Mouse (Mus musculus) MEL (cell line): ENCODE results near the gene Baiap3. TPM values are rescaled to one million over a fixed set of nuclear protein-coding genes. Genes with fewer than 3 reads are reported as not detected.
"Not testable (repeated sequence)": the region's sequence is repeated elsewhere in the genome, so short reads cannot be mapped to it uniquely, and the experiment has no call there.

Experiments
- DNase-seq: peaks from one replicate; pipeline ENCODE4 v3.0.0; 2011; ENCODE audit warnings: low read depth, low spot score
- H3K27ac ChIP-seq: 2 replicates; pipeline ENCODE4 v1.5.1; 2012; ENCODE audit warnings: low read depth, mild to moderate bottlenecking, control low read depth, low read length, moderate library complexity; ENCODE audit not compliant: control insufficient read depth
- H3K27me3 ChIP-seq, 2 experiments: fragments of 150-350 bp in 1 of 2; sonication (generic) in 1 of 2; 2 replicates each; pipeline ENCODE4 v1.6.1; 2012; ENCODE audit warnings: low read length in 2 of 2, mild to moderate bottlenecking in 2 of 2, improper control_type of control experiment in 1 of 2, moderate library complexity in 1 of 2; ENCODE audit not compliant: insufficient read depth in 2 of 2, control insufficient read depth in 1 of 2
- H3K36me3 ChIP-seq, 2 experiments: 2 replicates each; pipeline ENCODE4 v1.6.1; 2012 to 2014; ENCODE audit warnings: low read length in 2 of 2, improper control_type of control experiment in 1 of 2, inconsistent platforms in 1 of 2, mild to moderate bottlenecking in 1 of 2; ENCODE audit not compliant: insufficient read depth in 2 of 2, control insufficient read depth in 1 of 2
- H3K4me1 ChIP-seq, 2 experiments: fragments of 150-350 bp in 1 of 2; sonication (generic) in 1 of 2; 2 replicates each; pipeline ENCODE4 v1.6.1; 2012; ENCODE audit warnings: low read length in 2 of 2, improper control_type of control experiment in 1 of 2, mild to moderate bottlenecking in 1 of 2; ENCODE audit not compliant: insufficient read depth in 2 of 2, control insufficient read depth in 1 of 2
- H3K4me3 ChIP-seq, 2 experiments: fragments of 150-350 bp in 1 of 2; sonication (generic) in 1 of 2; 2 replicates each; pipeline ENCODE4 v1.5.1; 2012; ENCODE audit warnings: low read depth in 2 of 2, low read length in 2 of 2, mild to moderate bottlenecking in 2 of 2, moderate library complexity in 2 of 2, control low read depth in 1 of 2, improper control_type of control experiment in 1 of 2; ENCODE audit not compliant: control insufficient read depth in 1 of 2, insufficient read depth in 1 of 2
- H3K79me2 ChIP-seq: 2 replicates; pipeline ENCODE4 v1.6.1; 2012; ENCODE audit warnings: mild to moderate bottlenecking, low read length, moderate library complexity; ENCODE audit not compliant: control insufficient read depth, poor library complexity, insufficient read depth
- H3K9ac ChIP-seq: 2 replicates; pipeline ENCODE4 v1.6.1; 2012; ENCODE audit warnings: low read depth, mild to moderate bottlenecking, control low read depth, low read length, moderate library complexity; ENCODE audit not compliant: control insufficient read depth, poor library complexity, severe bottlenecking
- H3K9me3 ChIP-seq: fragments of 150-350 bp; sonication (generic); replicated peaks from 2 replicates; pipeline ENCODE4 v1.6.1; 2012; ENCODE audit warnings: mild to moderate bottlenecking, low read length, improper control_type of control experiment, moderate library complexity; ENCODE audit not compliant: insufficient read depth
- CHD1 ChIP-seq: IDR thresholded peaks from 2 replicates; pipeline ENCODE4 v1.6.1; 2012; ENCODE audit warnings: low read depth, mild to moderate bottlenecking, inconsistent platforms, low read length, improper control_type of control experiment
- CHD2 ChIP-seq: IDR thresholded peaks from 2 replicates; pipeline ENCODE4 v1.6.1; 2011; ENCODE audit warnings: low read length, improper control_type of control experiment
- CTCF ChIP-seq, 3 experiments: IDR thresholded peaks in 2 of 3; conservative IDR thresholded peaks in 1 of 3; 2 replicates each; pipeline ENCODE4 v1.5.1; 2011 to 2012; ENCODE audit warnings: low read length in 3 of 3, low read depth in 2 of 3, mild to moderate bottlenecking in 2 of 3, improper control_type of control experiment in 1 of 3, inconsistent platforms in 1 of 3, mixed read lengths in 1 of 3, moderate library complexity in 1 of 3; ENCODE audit not compliant: control insufficient read depth in 1 of 3, insufficient read depth in 1 of 3, poor library complexity in 1 of 3, severe bottlenecking in 1 of 3
- HCFC1 ChIP-seq: IDR thresholded peaks from 2 replicates; pipeline ENCODE4 v1.6.1; 2012; ENCODE audit warnings: low read depth, mild to moderate bottlenecking, inconsistent platforms, low read length, improper control_type of control experiment, moderate library complexity
- JUND ChIP-seq: IDR thresholded peaks from 2 replicates; pipeline ENCODE4 v1.6.1; 2011; ENCODE audit warnings: low read depth, mild to moderate bottlenecking, improper control_type of control experiment, low read length
- KAT2A ChIP-seq: conservative IDR thresholded peaks from 2 replicates; pipeline ENCODE4 v1.6.1; 2012; ENCODE audit warnings: low read depth, low read length, improper control_type of control experiment, inconsistent platforms
- MAFK ChIP-seq: IDR thresholded peaks from 2 replicates; pipeline ENCODE4 v1.6.1; 2011; ENCODE audit warnings: low read depth, mild to moderate bottlenecking, low read length, improper control_type of control experiment, borderline replicate concordance
- MAZ ChIP-seq: IDR thresholded peaks from 2 replicates; pipeline ENCODE4 v1.6.1; 2012; ENCODE audit warnings: low read depth, mild to moderate bottlenecking, inconsistent platforms, low read length, improper control_type of control experiment
- MYB ChIP-seq: IDR thresholded peaks from 2 replicates; pipeline ENCODE4 v1.6.1; 2011; ENCODE audit warnings: mild to moderate bottlenecking, low read depth, low read length, improper control_type of control experiment
- NELFE ChIP-seq: IDR thresholded peaks from 2 replicates; pipeline ENCODE4 v1.6.1; 2011; ENCODE audit warnings: low read depth, low read length, improper control_type of control experiment
- NRF1 ChIP-seq: IDR thresholded peaks from 2 replicates; pipeline ENCODE4 v1.6.1; 2014; ENCODE audit warnings: low read depth, mild to moderate bottlenecking, inconsistent platforms, low read length, improper control_type of control experiment, moderate library complexity; ENCODE audit not compliant: poor library complexity, insufficient read depth, severe bottlenecking
- RAD21 ChIP-seq: IDR thresholded peaks from 2 replicates; pipeline ENCODE4 v1.6.1; 2011; ENCODE audit warnings: mild to moderate bottlenecking, low read depth, low read length, improper control_type of control experiment
- RCOR1 ChIP-seq: IDR thresholded peaks from 2 replicates; pipeline ENCODE4 v1.6.1; 2012; ENCODE audit warnings: low read depth, mild to moderate bottlenecking, inconsistent platforms, low read length, improper control_type of control experiment
- SIN3A ChIP-seq: IDR thresholded peaks from 2 replicates; pipeline ENCODE4 v1.6.1; 2012; ENCODE audit warnings: low read length, improper control_type of control experiment, inconsistent platforms
- SMC3 ChIP-seq: IDR thresholded peaks from 2 replicates; pipeline ENCODE4 v1.6.1; 2011; ENCODE audit warnings: low read depth, low read length, improper control_type of control experiment
- TCF12 ChIP-seq: IDR thresholded peaks from 2 replicates; pipeline ENCODE4 v1.6.1; 2014; ENCODE audit warnings: low read depth, mild to moderate bottlenecking, inconsistent platforms, low read length, improper control_type of control experiment, moderate library complexity
- USF1 ChIP-seq: IDR thresholded peaks from 2 replicates; pipeline ENCODE4 v1.6.1; 2014; ENCODE audit warnings: low read depth, mild to moderate bottlenecking, inconsistent platforms, low read length, improper control_type of control experiment, moderate library complexity
- USF2 ChIP-seq, 2 experiments: IDR thresholded peaks; 2 replicates each; pipeline ENCODE4 v1.6.1; 2011 to 2012; ENCODE audit warnings: improper control_type of control experiment in 2 of 2, low read length in 2 of 2, borderline replicate concordance in 1 of 2, inconsistent platforms in 1 of 2, low read depth in 1 of 2, mild to moderate bottlenecking in 1 of 2; ENCODE audit not compliant: insufficient read depth in 1 of 2
- ZKSCAN1 ChIP-seq: IDR thresholded peaks from 2 replicates; pipeline ENCODE4 v1.6.1; 2012; ENCODE audit warnings: low read depth, mild to moderate bottlenecking, inconsistent platforms, low read length, improper control_type of control experiment, moderate library complexity
- ZMIZ1 ChIP-seq: IDR thresholded peaks from 2 replicates; pipeline ENCODE4 v1.6.1; 2012; ENCODE audit warnings: low read depth, mild to moderate bottlenecking, inconsistent platforms, low read length, improper control_type of control experiment, moderate library complexity
- ZNF384 ChIP-seq: IDR thresholded peaks from 2 replicates; pipeline ENCODE4 v1.6.1; 2012; ENCODE audit warnings: low read depth, mild to moderate bottlenecking, inconsistent platforms, low read length, improper control_type of control experiment
- polyA plus RNA-seq, 2 experiments: library from polyadenylated mRNA; stranded (reverse) in 1 of 2; unstranded in 1 of 2; fragments of >175 nt in 1 of 2; fragments of >200 nt in 1 of 2; gene quantifications; 2 replicates each; pipeline versions ENCODE4 v1.2.1 to v1.2.4; 2012; ENCODE audit warnings: low replicate concordance in 2 of 2, low read depth in 1 of 2; ENCODE audit not compliant: insufficient read length in 2 of 2, insufficient read depth in 1 of 2, missing spikeins in 1 of 2
- total RNA-seq: library from RNA; depleted of rRNA; stranded (reverse); fragments of 300-350 nt; gene quantifications from 2 replicates; pipeline ENCODE4 v1.2.3, GENCODE M21; 2012

Gene Baiap3
- total and polyA plus RNA-seq, 3 experiments = 0.08 to 0.14 TPM; not detected in 1

- no peak for TF ChIP-seq RCOR1
Measured at GRCm38 (mm10) chr17:25230700-25231099, 25.5 kb downstream of the Baiap3 start (continued).

- H3K27ac ChIP-seq, DNase-seq, H3K9me3 ChIP-seq, H3K9ac ChIP-seq, H3K4me3 ChIP-seq, H3K27me3 ChIP-seq: not testable (repeated sequence)
- Histone ChIP-seq H3K36me3 (peaks cover 5 to 12% of the 10 kb centered on the region in 2 experiments), H3K79me2 (peaks cover 15% of the 10 kb centered on the region), H3K4me1 (peaks cover 2 to 14% of the 10 kb centered on the region in 2 experiments; a peak in 3 of 4 replicates)
Measured at GRCm38 (mm10) chr17:25230014-25230655, 26.0 kb downstream of the Baiap3 start.

- no peak overlapping the region for H3K4me3 ChIP-seq
- H3K27me3 ChIP-seq = no peaks in the 10 kb centered on the region
- H3K36me3 ChIP-seq = peaks cover 5 to 27% of the 10 kb centered on the region in 2 experiments
- H3K9me3 ChIP-seq = no peaks in the 10 kb centered on the region
- no peak for DNase-seq
- H3K9ac ChIP-seq = no peak overlapping the region
- peaks cover 7 to 35% of the 10 kb centered on the region in 2 experiments for H3K4me1 ChIP-seq
- no peak overlapping the region for H3K27ac ChIP-seq
- H3K79me2 ChIP-seq = peaks cover 30% of the 10 kb centered on the region
- no peak for TF ChIP-seq CTCF (IDR thresholded peaks at IDR 0.05 in 2 of 3, conservative IDR thresholded peaks at IDR 0.05 in 1 of 3; ENCODE audit: control insufficient read depth in 1 of 3, insufficient read depth in 1 of 3, low read depth in 2 of 3, low read length in 3 of 3, poor library complexity in 1 of 3, severe bottlenecking in 1 of 3)
- TF ChIP-seq MAFK = no peak
- TF ChIP-seq CHD2 = no peak
- TF ChIP-seq KAT2A = no peak
- no peak for TF ChIP-seq RAD21
- TF ChIP-seq TCF12 = no peak
- no peak for TF ChIP-seq SIN3A
- no peak for TF ChIP-seq NELFE
- no peak for TF ChIP-seq ZMIZ1
- no peak for TF ChIP-seq MYB
- no peak for TF ChIP-seq SMC3
- no peak for TF ChIP-seq USF2 (IDR thresholded peaks at IDR 0.05; ENCODE audit: borderline replicate concordance in 1 of 2, insufficient read depth in 1 of 2, low read depth in 1 of 2, low read length in 2 of 2)
- no peak for TF ChIP-seq NRF1
- TF ChIP-seq JUND = no peak
- TF ChIP-seq MAZ = no peak
- no peak for TF ChIP-seq ZNF384
- no peak for TF ChIP-seq USF1
- no peak for TF ChIP-seq ZKSCAN1
- no peak for TF ChIP-seq CHD1
- no peak for TF ChIP-seq HCFC1
- TF ChIP-seq, all 39 proteins: peak for 0
Measured at GRCm38 (mm10) chr17:25227991-25228390, 28.2 kb downstream of the Baiap3 start.
